Mouse (Mus musculus): Measurements from ENCODE around the gene Nfe2l3. TPM values are rescaled to one million over a fixed set of nuclear protein-coding genes. Genes with fewer than 3 reads are reported as not detected.

Nfe2l3 gene
- polyA plus RNA-seq, 2 experiments, result 0.11 to 0.20 TPM

- no peaks in the 10 kb centered on the region for H3K27me3 ChIP-seq (ENCODE audit: control insufficient read depth, insufficient read depth, low read length)
Observed at GRCm38 (mm10) chr6:51401294-51401693, 31.2 kb upstream of the Nfe2l3 start.

GRCm38 (mm10) chr6:51403598-51403997, 28.9 kb upstream of the Nfe2l3 start:
- Histone ChIP-seq H3K4me2 (ENCODE audit: low read depth) (no peak overlapping the region), H3K27ac (no peak overlapping the region), H3K36me3 (replicated peaks; ENCODE audit: control insufficient read depth, insufficient read depth, low read depth) (no peaks in the 10 kb centered on the region), H3K4me3 (ENCODE audit: insufficient read depth in 1 of 2, low read depth in 2 of 2, low read length in 2 of 2) (no peak overlapping the region), H3K9ac (replicated peaks) (no peak overlapping the region), H3K4me1 (replicated peaks; ENCODE audit: control insufficient read depth in 2 of 2, insufficient read depth in 2 of 2, low read length in 1 of 2) (peaks cover 0 to 3% of the 10 kb centered on the region in 2 experiments; a peak in 1 of 4 replicates), H3K9me3 (ENCODE audit: control insufficient read depth, low read length) (no peaks in the 10 kb centered on the region), H3K27me3 (ENCODE audit: control insufficient read depth, insufficient read depth, low read length) (no peaks in the 10 kb centered on the region)
- DNase-seq (ENCODE audit: low read depth in 3 of 3, low spot score in 3 of 3) (no peak), ATAC-seq (ENCODE audit: insufficient read depth) (no peak)
- TF ChIP-seq EP300 (IDR thresholded peaks at IDR 0.05; ENCODE audit: low read depth), result no peak
- no peak for TF ChIP-seq CTCF (IDR thresholded peaks at IDR 0.05; ENCODE audit: low read depth)
- WGBS (ENCODE audit: insufficient replicate concordance), result 72% methylated on average over 5 of the region's 5 CpGs

More at GRCm38 (mm10) chr6:51401294-51401693, 31.2 kb upstream of the Nfe2l3 start:
- Histone ChIP-seq H3K36me3 (replicated peaks; ENCODE audit: control insufficient read depth, insufficient read depth, low read depth) (no peaks in the 10 kb centered on the region), H3K4me2 (ENCODE audit: low read depth) (no peak overlapping the region), H3K4me1 (replicated peaks; ENCODE audit: control insufficient read depth in 2 of 2, insufficient read depth in 2 of 2, low read length in 1 of 2) (peaks cover 0 to 3% of the 10 kb centered on the region in 2 experiments; a peak in 1 of 4 replicates), H3K4me3 (ENCODE audit: insufficient read depth in 1 of 2, low read depth in 2 of 2, low read length in 2 of 2) (no peak overlapping the region), H3K9ac (replicated peaks) (no peak overlapping the region), H3K27ac (no peak overlapping the region), H3K9me3 (ENCODE audit: control insufficient read depth, low read length) (no peaks in the 10 kb centered on the region)
- DNase-seq (ENCODE audit: low read depth in 3 of 3, low spot score in 3 of 3) (no peak), ATAC-seq (ENCODE audit: insufficient read depth) (no peak)
- 33% methylated on average over 6 of the region's 6 CpGs for WGBS (ENCODE audit: insufficient replicate concordance)
- no peak for TF ChIP-seq CTCF (IDR thresholded peaks at IDR 0.05; ENCODE audit: low read depth)
- TF ChIP-seq EP300 (IDR thresholded peaks at IDR 0.05; ENCODE audit: low read depth), result no peak

DNA sequence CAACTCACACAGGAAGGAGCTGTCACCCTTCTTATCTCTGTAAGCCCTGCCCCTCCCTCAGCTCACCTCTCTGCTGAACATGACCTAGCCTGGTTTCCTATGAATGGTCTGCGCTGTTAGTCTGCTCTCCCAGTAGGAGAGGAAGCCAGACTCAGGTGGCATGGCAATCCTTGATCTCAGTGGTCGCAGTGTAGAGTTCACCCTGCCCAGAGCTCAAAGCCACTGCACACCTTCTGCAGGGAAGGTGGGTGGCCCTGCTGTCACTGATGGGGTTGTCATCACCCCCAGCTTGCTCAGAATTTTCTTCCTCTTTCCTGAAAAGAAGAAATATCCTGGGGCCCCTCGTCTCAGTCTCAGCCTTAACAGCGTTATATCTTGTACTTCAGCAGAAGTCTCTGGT, 28.0 kb upstream of the Nfe2l3 start:
- Histone ChIP-seq H3K4me1 (replicated peaks; ENCODE audit: control insufficient read depth in 2 of 2, insufficient read depth in 2 of 2, low read length in 1 of 2) (peaks cover 0 to 3% of the 10 kb centered on the region in 2 experiments; a peak in 1 of 4 replicates), H3K36me3 (replicated peaks; ENCODE audit: control insufficient read depth, insufficient read depth, low read depth) (no peaks in the 10 kb centered on the region), H3K9me3 (ENCODE audit: control insufficient read depth, low read length) (no peaks in the 10 kb centered on the region), H3K27ac (no peak overlapping the region), H3K9ac (replicated peaks) (no peak overlapping the region), H3K4me3 (ENCODE audit: insufficient read depth in 1 of 2, low read depth in 2 of 2, low read length in 2 of 2) (no peak overlapping the region), H3K27me3 (ENCODE audit: control insufficient read depth, insufficient read depth, low read length) (no peaks in the 10 kb centered on the region), H3K4me2 (ENCODE audit: low read depth) (no peak overlapping the region)
- WGBS (ENCODE audit: insufficient replicate concordance), result 10% methylated on average over 4 of the region's 4 CpGs
- no peak for TF ChIP-seq EP300 (IDR thresholded peaks at IDR 0.05; ENCODE audit: low read depth)
- TF ChIP-seq CTCF (IDR thresholded peaks at IDR 0.05; ENCODE audit: low read depth), result no peak
- no peak for DNase-seq (ENCODE audit: low read depth in 3 of 3, low spot score in 3 of 3)
- no peak for ATAC-seq (ENCODE audit: insufficient read depth)

DNA sequence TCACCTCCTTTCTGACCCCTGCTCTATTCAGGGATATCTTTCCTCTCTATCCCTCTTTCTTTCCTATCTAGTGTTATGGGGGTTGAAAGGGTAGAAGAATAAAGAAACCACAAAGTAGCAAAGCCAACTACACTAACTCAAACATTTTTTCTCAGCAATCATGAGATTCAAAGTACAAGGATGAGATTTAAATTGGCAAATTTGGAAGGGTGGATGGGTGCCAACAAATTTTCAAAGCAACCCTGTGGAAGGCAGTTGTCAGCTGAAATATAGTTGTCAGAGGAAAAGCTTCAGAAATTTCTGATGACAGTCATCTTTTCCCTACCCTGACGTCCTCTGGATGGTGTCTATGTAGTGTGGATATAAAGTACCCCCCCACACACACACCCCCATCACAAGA, 16.0 kb upstream of the Nfe2l3 start:
- Histone ChIP-seq H3K9ac (replicated peaks) (no peak overlapping the region), H3K4me1 (replicated peaks; ENCODE audit: control insufficient read depth in 2 of 2, insufficient read depth in 2 of 2, low read length in 1 of 2) (no peaks in the 10 kb centered on the region), H3K27me3 (ENCODE audit: control insufficient read depth, insufficient read depth, low read length) (no peaks in the 10 kb centered on the region), H3K9me3 (ENCODE audit: control insufficient read depth, low read length) (no peaks in the 10 kb centered on the region), H3K36me3 (replicated peaks; ENCODE audit: control insufficient read depth, insufficient read depth, low read depth) (no peaks in the 10 kb centered on the region), H3K4me3 (ENCODE audit: insufficient read depth in 1 of 2, low read depth in 2 of 2, low read length in 2 of 2) (no peak overlapping the region), H3K27ac (no peak overlapping the region), H3K4me2 (ENCODE audit: low read depth) (no peak overlapping the region)
- WGBS (ENCODE audit: insufficient replicate concordance), result 33% methylated on average over 1 of the region's 1 CpGs
- DNase-seq (ENCODE audit: low read depth in 3 of 3, low spot score in 3 of 3) (no peak), ATAC-seq (ENCODE audit: insufficient read depth) (no peak)
- TF ChIP-seq EP300 (IDR thresholded peaks at IDR 0.05; ENCODE audit: low read depth) (no peak), CTCF (IDR thresholded peaks at IDR 0.05; ENCODE audit: low read depth) (no peak)

- 71% methylated on average over 4 of the region's 4 CpGs for WGBS (ENCODE audit: insufficient replicate concordance)
- Histone ChIP-seq H3K4me1 (replicated peaks; ENCODE audit: control insufficient read depth in 2 of 2, insufficient read depth in 2 of 2, low read length in 1 of 2) (no peaks in the 10 kb centered on the region), H3K27me3 (ENCODE audit: control insufficient read depth, insufficient read depth, low read length) (no peaks in the 10 kb centered on the region), H3K4me3 (ENCODE audit: insufficient read depth in 1 of 2, low read depth in 2 of 2, low read length in 2 of 2) (no peak overlapping the region), H3K27ac (no peak overlapping the region), H3K36me3 (replicated peaks; ENCODE audit: control insufficient read depth, insufficient read depth, low read depth) (no peaks in the 10 kb centered on the region), H3K9ac (replicated peaks) (no peak overlapping the region), H3K4me2 (ENCODE audit: low read depth) (no peak overlapping the region), H3K9me3 (ENCODE audit: control insufficient read depth, low read length) (no peaks in the 10 kb centered on the region)
- TF ChIP-seq EP300 (IDR thresholded peaks at IDR 0.05; ENCODE audit: low read depth) (no peak), CTCF (IDR thresholded peaks at IDR 0.05; ENCODE audit: low read depth) (no peak)
- ATAC-seq (ENCODE audit: insufficient read depth), result no peak
- no peak for DNase-seq (ENCODE audit: low read depth in 3 of 3, low spot score in 3 of 3)
Observed at GRCm38 (mm10) chr6:51417306-51417936, 15.0 kb upstream of the Nfe2l3 start.

All from liver, embryonic 14.5 days (tissue).